Mouse (Mus musculus): ENCODE results near the gene Fuk.

GRCm38 (mm10) chr8:110938882-110939589, 36.7 kb upstream of the Fuk start:
- TF ChIP-seq GATA1 (IDR thresholded peaks at IDR 0.05; ENCODE audit: borderline replicate concordance, low read length) (no peak), FLI1 (IDR thresholded peaks at IDR 0.05; ENCODE audit: low read length) (no peak)
